Comparison of ENCODE assay signal across 7 mouse cellular contexts in the genomic region with DNA sequence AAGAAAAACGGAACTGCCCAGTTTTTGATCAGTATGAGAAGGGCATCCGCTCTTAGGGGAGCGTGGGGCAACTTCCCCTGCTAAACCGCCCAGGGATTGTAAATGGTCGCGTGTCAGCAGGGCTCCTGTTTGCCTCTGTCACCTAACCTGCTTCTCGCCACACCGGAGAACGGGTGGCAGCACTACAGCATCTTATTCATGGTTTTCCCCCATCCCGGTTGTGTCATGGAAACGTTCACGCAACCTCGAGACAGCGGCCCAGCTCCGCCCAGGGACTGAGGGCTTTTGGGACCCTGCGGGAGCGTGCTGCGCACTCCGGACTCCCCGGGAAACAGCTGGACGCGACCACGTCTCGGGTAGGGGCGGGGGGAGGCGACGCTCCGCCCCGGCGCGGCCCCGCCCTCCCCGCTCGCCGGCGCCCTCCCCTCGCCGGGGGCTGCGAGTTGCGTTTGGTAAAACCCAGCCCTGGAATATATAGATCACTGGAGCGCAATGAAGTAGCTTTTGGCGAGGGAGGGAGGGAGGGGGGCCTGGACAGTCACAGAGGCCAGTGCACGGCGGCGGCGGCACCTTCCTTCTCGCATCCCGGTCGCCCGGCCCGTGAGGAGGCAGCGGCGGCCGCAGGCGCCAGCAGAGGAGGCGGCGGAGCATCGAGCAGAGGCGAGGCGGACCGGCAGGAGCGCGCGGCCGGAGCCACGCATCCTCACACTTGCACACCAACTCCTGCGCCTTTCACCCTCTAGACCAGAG. TPM values are rescaled to one million over a fixed set of nuclear protein-coding genes. Genes with fewer than 3 reads are reported as not detected.
DNase-seq lines count a peak whose midpoint lies in the region; ATAC-seq lines count a peak whose summit lies in the region.

TSS of gene Chst11 (plus strand) at position 549 of the 750 bp plus-strand sequence.

- H3K27me3 ChIP-seq in intestine, embryonic 14.5 days (replicated peaks; ENCODE audit: control insufficient read depth, insufficient read depth, low read length) = peaks cover 7% of the 10 kb centered on the region

- peak within 1 kb of the TSS; percentile 65 for H3K9ac ChIP-seq in intestine, embryonic 14.5 days (ENCODE audit: low read length)

- no peaks in the 10 kb centered on the region for H3K36me3 ChIP-seq in intestine, embryonic 14.5 days (ENCODE audit: control insufficient read depth, insufficient read depth, low read length)

- no peaks in the 10 kb centered on the region for H3K9me3 ChIP-seq in intestine, embryonic 14.5 days (ENCODE audit: control insufficient read depth, low read length)

- DNase-seq in adrenal gland, adult 18-20 months (ENCODE audit: low spot score in 2 of 2) = peak; percentile 81 to 82
- peak; percentile 90 for DNase-seq in embryo, embryonic 11 days
- peak; percentile 74 for DNase-seq in gastrocnemius, postnatal 25 days
- peak; percentile 86 for DNase-seq in intestine, embryonic 14.5 days (ENCODE audit: low spot score)
- peak; percentile 68 to 77 for DNase-seq in left cerebral cortex, postnatal 14 days (ENCODE audit: low spot score in 2 of 2)
- DNase-seq in right cerebral cortex, postnatal 36 days (ENCODE audit: low spot score in 2 of 2) = peak; percentile 69 to 72

- intact Hi-C loops in left cerebral cortex, postnatal 14 days (cut with DNase I) = loop anchor here (5.0 to 10.0 kb wide), 6 partner anchors 60 to 212 kb away; no protein-coding TSS in a partner anchor

- H3K4me3 ChIP-seq in intestine, embryonic 14.5 days (ENCODE audit: low read depth, low read length) = peak within 1 kb of the TSS; percentile 73

- under 1% methylated on average over 61 of the region's 67 CpGs for WGBS in intestine, embryonic 14.5 days

- peak within 1 kb of the TSS; percentile 70 for H3K27ac ChIP-seq in intestine, embryonic 14.5 days (ENCODE audit: low read depth)

- ATAC-seq in intestine, embryonic 14.5 days (replicated peaks; ENCODE audit: low FRiP score, low TSS enrichment, low read depth) = peak; percentile 85
- peak; percentile 39 for ATAC-seq in megakaryocyte-erythroid progenitor cell, adult 5-6 weeks (replicated peaks; ENCODE audit: low FRiP score, low TSS enrichment, poor library complexity, severe bottlenecking)

- H3K4me2 ChIP-seq in intestine, embryonic 14.5 days (ENCODE audit: low read length) = peak within 1 kb of the TSS; percentile 98

- peaks cover 21% of the 10 kb centered on the region for H3K4me1 ChIP-seq in intestine, embryonic 14.5 days (replicated peaks; ENCODE audit: control insufficient read depth, insufficient read depth, low read length)

RNA-seq across cellular contexts. Expression of gene Chst11, which starts in this region (rescaled TPM):
- 10 to 100 TPM; 49.8 to 68.7 TPM for total RNA-seq in adrenal gland, adult 18-20 months (2021)
- under 1 TPM; 0.94 to 1.00 TPM for total RNA-seq in gastrocnemius, postnatal 25 days (2021)
- polyA plus RNA-seq in intestine, embryonic 14.5 days (2014; fragmentation: Nextera tagmentation; extraction: Ambion mirVana) = 2.0 and 2.2 TPM in 2 replicates
- total RNA-seq in left cerebral cortex, postnatal 14 days (2021) = 10 to 100 TPM; 29.8 to 33.1 TPM
- total RNA-seq in megakaryocyte-erythroid progenitor cell, adult 5-6 weeks (2014; fragmentation: Nextera tagmentation) = 14.2 and 15.2 TPM in 2 replicates
- 19.0 and 24.1 TPM in 2 replicates for total RNA-seq in megakaryocyte-erythroid progenitor cell, adult 5-6 weeks (2017)

Comparison
In these comparisons a context has a peak if more than half of its experiments do, and no peak if none do; other contexts are left out.
1. Peak in every context shown above with its lines: DNase-seq, ATAC-seq, H3K4me3 ChIP-seq and H3K27ac ChIP-seq.
2. RNA of gene Chst11 (total RNA-seq): 49.8 to 68.7 TPM in adrenal gland, adult 18-20 months, 29.8 to 33.1 TPM in left cerebral cortex, postnatal 14 days and 14.2 to 24.1 TPM in megakaryocyte-erythroid progenitor cell, adult 5-6 weeks; 0.94 to 1.00 TPM in gastrocnemius, postnatal 25 days; every median in the first group is over 4 times any median in the second.
3. Peak in DNase-seq in gastrocnemius, postnatal 25 days; RNA of the gene not detected or under 1 TPM.